Mouse (Mus musculus) liver, adult 10 weeks (tissue): Measurements from ENCODE around the gene Prc1. TPM values are rescaled to one million over a fixed set of nuclear protein-coding genes. Genes with fewer than 3 reads are reported as not detected.

Experiments used
- polyA plus RNA-seq: library from polyadenylated mRNA; stranded (reverse); fragments of 350-450 nt; fragmentation: Illumina TruSeq; extraction: RNeasy Lipid Tissue Mini Kit (QIAGEN cat#74804); gene quantifications from one replicate; pipeline ENCODE4 v1.2.3, GENCODE M21; 2014; ENCODE audit warnings: low read depth, low replicate concordance

The Prc1 gene
- 0.40 TPM for polyA plus RNA-seq

DNA sequence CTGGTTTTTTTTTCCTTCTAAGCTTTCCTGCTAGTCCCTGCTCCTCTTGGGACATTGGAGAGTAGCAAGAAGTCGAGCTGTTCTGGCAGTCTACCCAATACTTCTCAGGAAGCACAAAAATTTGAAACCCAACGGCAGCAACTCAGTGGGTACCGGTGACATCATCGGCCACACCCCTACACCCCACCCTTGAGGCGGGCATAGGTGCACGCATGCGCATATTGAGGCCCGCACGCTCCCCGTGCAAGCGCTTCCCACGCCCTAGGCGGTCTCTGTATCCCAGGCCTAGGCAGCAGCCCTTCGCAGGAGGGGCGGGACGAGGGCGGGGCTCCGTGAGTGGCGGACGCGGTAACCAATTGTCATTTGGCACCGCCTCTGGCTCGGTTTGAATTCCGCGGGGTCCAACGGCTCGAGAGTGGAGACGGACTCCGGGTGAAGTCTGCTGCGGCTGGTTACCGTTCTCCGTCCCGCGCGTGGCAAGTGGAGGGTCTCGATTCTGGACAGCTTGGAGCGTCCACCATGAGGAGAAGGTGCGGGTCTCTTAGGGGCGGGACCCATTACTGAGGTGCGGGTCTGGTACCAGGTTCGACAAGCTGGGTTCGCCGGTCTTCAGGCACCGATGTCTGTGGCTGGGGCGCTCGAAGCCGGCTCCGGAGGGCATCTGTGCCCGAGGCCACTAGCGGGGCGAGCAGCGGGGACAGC lies at the start of gene Prc1:
Gene Prc1, plus strand, starts transcription at position 389 of the 702 bp plus-strand sequence.

DNA sequence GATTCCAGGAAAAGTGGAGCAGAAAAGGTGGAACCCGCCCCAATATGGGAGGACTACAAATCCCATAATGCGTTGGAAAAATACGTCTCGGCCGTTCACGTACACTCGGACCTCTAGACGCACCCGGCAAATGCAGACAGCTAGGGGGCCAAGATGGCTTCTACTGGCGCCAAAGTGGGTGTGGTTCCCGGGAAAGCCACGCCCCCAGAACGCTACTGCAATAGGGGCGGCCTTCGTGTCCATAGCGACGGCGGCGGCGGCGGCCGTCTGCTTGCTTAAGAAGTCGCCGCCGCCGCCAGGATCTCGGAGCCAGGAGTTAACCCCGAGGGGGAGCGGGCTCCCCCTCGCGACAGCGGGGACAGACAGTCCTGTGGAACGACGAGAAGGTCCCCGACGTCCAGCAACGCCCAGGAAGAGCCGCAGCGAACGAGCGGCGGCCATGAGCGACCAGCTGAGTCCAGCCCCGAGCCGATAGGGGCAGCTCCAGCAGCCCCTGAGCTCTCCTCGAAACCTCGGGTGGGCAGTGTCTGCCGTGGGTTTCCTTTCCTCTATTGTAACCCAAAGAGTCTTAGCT lies 48.0 kb upstream of the Prc1 start, which contains the start of gene Ttll13:
Gene Ttll13, plus strand, starts transcription at position 229 of the 574 bp plus-strand sequence.

DNA sequence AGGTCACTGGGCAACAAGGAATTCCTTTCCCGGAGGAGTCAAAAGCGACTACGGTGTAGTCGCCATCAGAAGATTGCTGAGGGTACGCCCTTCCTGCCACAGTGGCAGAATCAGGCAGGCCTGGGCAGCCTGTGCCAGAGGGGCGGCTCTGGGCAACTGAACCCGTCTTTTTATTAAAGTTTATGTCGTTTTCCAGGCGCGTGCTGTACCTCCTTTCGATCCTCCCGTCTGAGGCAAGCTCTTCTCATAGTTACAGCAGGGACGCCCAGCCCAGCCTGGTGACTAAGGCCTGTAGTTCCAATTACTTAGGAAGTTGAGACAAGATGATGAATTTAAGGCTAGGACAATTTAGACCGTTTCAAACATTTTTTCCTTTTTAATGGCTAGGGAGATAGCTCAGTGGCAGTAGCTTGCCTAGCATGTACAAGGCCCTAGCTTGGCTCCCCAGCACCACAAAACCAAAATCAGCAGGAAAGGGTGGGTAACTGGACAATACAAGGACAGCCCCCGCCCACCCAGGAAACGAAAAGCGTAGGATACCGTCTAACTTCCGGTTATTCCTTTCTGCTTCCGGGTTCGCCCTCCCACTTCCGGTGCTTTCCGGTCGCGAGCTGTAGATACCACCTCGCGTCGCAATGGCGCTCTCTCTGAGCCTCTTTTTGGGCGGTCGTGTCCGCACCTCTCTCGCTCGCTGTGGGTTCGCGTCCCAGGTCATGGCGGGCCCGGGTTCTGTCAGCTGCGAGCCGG lies 33.5 kb upstream of the Prc1 start, which contains the start of gene Ngrn:
Gene Ngrn, plus strand, starts transcription at position 591 of the 747 bp plus-strand sequence.

DNA sequence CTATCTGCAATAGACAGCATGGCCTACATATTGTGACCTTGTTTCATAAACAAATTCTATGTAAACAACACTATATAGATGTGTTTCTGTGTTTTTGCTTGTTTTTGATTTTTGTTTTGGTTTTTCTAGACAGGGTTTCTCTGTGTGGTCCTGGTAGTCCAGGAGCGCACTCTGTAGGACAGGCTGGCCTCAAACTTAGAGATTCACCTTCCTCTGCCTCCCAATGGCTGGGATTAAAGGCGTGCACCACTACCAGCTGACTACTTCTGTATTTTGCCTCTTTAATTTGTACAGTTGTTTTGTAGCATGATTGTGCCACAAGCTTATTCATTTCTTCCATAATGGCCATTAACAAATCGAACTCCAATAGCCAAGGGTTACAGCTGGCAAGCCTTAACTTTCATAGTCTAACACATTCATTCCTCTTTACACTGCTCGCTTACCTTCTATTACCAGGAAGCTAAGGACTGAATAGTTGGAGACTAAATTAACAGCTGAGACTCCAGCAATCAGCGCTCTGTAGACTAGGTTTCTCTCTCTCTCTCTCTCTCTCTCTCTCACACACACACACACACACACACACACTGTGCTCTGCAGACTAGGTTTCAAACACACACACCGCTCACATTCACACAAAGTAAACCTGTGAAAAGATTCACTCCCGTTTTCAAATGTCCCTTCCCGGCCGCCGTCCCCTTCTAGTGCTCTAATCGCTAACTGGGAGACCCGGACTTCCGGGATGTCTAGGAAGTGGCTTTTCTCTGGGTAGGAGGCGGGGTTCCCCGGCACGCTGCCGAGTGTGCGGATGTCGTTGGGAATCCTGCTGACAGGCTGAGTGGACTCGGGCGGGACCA lies 25.1 kb upstream of the Prc1 start, which contains the start of gene Vps33b:
Gene Vps33b, plus strand, starts transcription at position 753 of the 854 bp plus-strand sequence.

DNA sequence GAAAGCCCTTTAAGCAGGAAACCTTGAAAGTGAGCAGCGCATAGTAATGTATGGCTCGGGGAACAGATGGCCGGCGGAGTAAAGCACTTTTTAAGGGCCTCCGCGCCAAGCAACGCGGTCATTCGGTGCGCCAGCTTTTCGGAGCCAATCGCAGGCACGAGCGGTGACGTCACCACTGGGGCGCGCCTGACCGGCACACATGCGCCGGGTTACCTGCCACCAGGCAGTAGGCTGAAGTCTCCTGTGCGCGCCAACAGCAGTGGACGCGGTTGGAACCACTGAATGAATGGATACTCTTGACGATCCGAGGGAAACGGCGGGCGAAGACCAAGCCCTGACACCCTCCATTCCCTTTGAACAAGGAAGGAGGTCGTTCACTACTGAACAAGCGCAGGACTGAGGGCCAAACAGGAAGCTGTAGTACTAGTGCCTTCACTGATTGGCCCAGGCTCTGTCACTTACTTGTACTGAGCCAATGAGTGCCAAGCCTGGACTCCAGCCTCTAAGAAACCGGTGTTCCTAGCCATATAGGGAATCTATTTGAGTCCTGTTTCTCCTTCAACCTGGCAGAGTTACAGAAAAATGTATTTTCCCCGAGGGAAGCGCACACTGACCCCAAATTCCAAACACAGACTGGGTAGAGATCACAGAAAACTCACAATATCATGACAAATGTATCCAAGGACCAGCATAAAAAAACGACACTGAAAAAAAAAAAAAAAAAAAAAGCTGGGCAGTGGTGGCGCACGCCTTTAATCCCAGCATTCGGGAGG lies 30.0 kb downstream of the Prc1 start, which contains the start of gene Rccd1:
Gene Rccd1, minus strand, starts transcription at position 412 of the 773 bp plus-strand sequence.

DNA sequence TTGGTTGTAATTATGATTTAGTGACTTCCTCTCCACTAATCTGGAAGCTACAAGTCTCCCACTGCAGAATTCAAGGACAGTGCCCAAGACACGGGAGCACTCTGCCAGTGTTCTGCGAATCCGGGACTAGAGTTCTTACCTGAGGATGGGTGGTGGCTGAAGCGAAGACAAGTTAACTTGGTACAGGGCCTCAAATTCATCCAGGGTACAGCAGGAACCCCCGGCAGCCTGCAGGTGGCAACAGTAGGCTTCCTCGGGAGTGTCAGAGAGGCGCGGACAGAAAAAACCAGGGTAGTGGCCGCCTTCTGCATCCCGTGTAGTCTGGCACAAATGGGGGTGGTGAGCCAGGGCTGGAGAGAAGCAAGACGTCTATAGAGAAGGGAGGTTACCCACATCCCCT lies 46.5 kb downstream of the Prc1 start, which contains the start of gene Unc45a:
Gene Unc45a, minus strand, starts transcription at position 213 of the 400 bp plus-strand sequence.

DNA sequence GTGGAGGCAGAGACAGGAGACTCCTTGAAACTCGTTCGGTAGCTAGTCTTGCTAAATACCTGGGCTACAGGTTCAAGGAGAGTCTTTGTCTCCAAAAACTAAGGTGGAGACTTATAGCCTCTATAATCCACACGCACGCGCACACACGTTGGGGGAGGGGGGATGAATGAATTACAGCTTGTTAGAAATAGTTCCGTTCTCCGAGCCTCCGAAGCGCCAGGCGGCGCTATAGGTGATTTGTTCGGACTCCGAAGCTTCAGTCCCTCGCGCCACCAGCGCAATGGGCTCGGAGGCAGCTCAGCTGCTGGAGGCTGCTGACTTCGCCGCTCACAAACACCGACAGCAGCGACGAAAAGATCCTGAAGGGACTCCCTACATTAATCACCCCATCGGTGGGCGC lies 48.6 kb downstream of the Prc1 start, which contains the start of gene Hddc3:
Gene Hddc3, plus strand, starts transcription at position 247 of the 400 bp plus-strand sequence.

Other genes with a start within 250 kb of the Prc1 start
- 20.2 TPM for gene Idh2, start 179.1 kb upstream of the Prc1 start, polyA plus RNA-seq
- gene Sema4b, start 107.6 kb upstream of the Prc1 start, polyA plus RNA-seq: 0.42 TPM
- 18.7 TPM for gene Cib1, start 61.6 kb upstream of the Prc1 start, polyA plus RNA-seq
- gene Gdpgp1, start 61.6 kb upstream of the Prc1 start, polyA plus RNA-seq: 1.2 TPM
- gene Ttll13, start 48.1 kb upstream of the Prc1 start, polyA plus RNA-seq: 0.24 TPM
- 8.6 TPM for gene Ngrn, start 33.2 kb upstream of the Prc1 start, polyA plus RNA-seq
- gene Vps33b, start 24.8 kb upstream of the Prc1 start, polyA plus RNA-seq: 2.4 TPM
- gene Rccd1, start 30.0 kb downstream of the Prc1 start, polyA plus RNA-seq: 3.3 TPM
- gene Unc45a, start 46.6 kb downstream of the Prc1 start, polyA plus RNA-seq: 1.1 TPM
- 2.6 TPM for gene Hddc3, start 48.7 kb downstream of the Prc1 start, polyA plus RNA-seq
- 7.8 TPM for gene Man2a2, start 76.9 kb downstream of the Prc1 start, polyA plus RNA-seq
- 0.45 TPM for gene Fes, start 93.5 kb downstream of the Prc1 start, polyA plus RNA-seq
- gene Furin, start 111.0 kb downstream of the Prc1 start, polyA plus RNA-seq: 4.3 TPM
- gene Blm, start 240.7 kb downstream of the Prc1 start, polyA plus RNA-seq: 3.0 TPM